Mouse (Mus musculus): ENCODE measurements around the gene Raly.

GRCm38 (mm10) chr2:154893045-154893385 lies 102.1 kb downstream of the Raly start:
- no peak for TF ChIP-seq CTCF (IDR thresholded peaks at IDR 0.05; ENCODE audit: extremely low read depth, insufficient read length, insufficient replicate concordance, low read depth, low read length)
- TF ChIP-seq POLR2A (IDR thresholded peaks at IDR 0.05; ENCODE audit: low read depth, low read length), result no peak
